Mouse (Mus musculus): Measurements from ENCODE around the gene Asb15. TPM values are rescaled to one million over a fixed set of nuclear protein-coding genes. Genes with fewer than 3 reads are reported as not detected.

Gene Asb15
- total and polyA plus RNA-seq, 3 experiments: not detected

GRCm38 (mm10) chr6:24597500-24597899, 69.6 kb downstream of the Asb15 start, which contains the start of gene Lmod2 (continued):
- TF ChIP-seq ZNF384 (IDR thresholded peaks at IDR 0.05; ENCODE audit: low read depth, low read length): no peak
- TF ChIP-seq ELF1 (IDR thresholded peaks at IDR 0.05; ENCODE audit: low read depth, low read length): no peak

GRCm38 (mm10) chr6:24599179-24599578, 71.2 kb downstream of the Asb15 start:
- no peak for DNase-seq (ENCODE audit: low read depth, low spot score)
- H3K36me3 ChIP-seq (ENCODE audit: control insufficient read depth in 1 of 2, insufficient read depth in 2 of 2, low read length in 2 of 2): no peaks in the 10 kb centered on the region
- H3K9ac ChIP-seq (ENCODE audit: control insufficient read depth, low read depth, low read length, poor library complexity, severe bottlenecking): no peak overlapping the region
- no peaks in the 10 kb centered on the region; a peak in 2 of 4 replicates for H3K27me3 ChIP-seq (ENCODE audit: control insufficient read depth in 1 of 2, insufficient read depth in 2 of 2, low read length in 2 of 2)
- H3K9me3 ChIP-seq (replicated peaks; ENCODE audit: insufficient read depth, low read length): no peaks in the 10 kb centered on the region
- H3K4me3 ChIP-seq (ENCODE audit: control insufficient read depth in 1 of 2, insufficient read depth in 1 of 2, low read depth in 2 of 2, low read length in 2 of 2): no peak overlapping the region
- H3K27ac ChIP-seq (ENCODE audit: control insufficient read depth, low read depth, low read length): no peak overlapping the region
- no peak for TF ChIP-seq CHD2 (IDR thresholded peaks at IDR 0.05; ENCODE audit: low read length)
- no peak for TF ChIP-seq MYC (IDR thresholded peaks at IDR 0.05; ENCODE audit: low read depth, low read length)
- TF ChIP-seq GATA1 (IDR thresholded peaks at IDR 0.05; ENCODE audit: low read depth, low read length): no peak
- TF ChIP-seq TCF12 (IDR thresholded peaks at IDR 0.05; ENCODE audit: low read depth, low read length): no peak
- no peak for TF ChIP-seq JUND (IDR thresholded peaks at IDR 0.05; ENCODE audit: low read depth, low read length)
- no peak for TF ChIP-seq KAT2A (conservative IDR thresholded peaks at IDR 0.05; ENCODE audit: low read depth, low read length)
- TF ChIP-seq ZKSCAN1 (IDR thresholded peaks at IDR 0.05; ENCODE audit: low read depth, low read length): no peak
- no peak for TF ChIP-seq ZMIZ1 (IDR thresholded peaks at IDR 0.05; ENCODE audit: low read depth, low read length)
- TF ChIP-seq BHLHE40 (IDR thresholded peaks at IDR 0.05; ENCODE audit: borderline replicate concordance, low read depth, low read length): no peak
- no peak for TF ChIP-seq SMC3 (IDR thresholded peaks at IDR 0.05; ENCODE audit: low read depth, low read length)
- no peak for TF ChIP-seq MXI1 (IDR thresholded peaks at IDR 0.05; ENCODE audit: low read depth, low read length)
- H3K4me1 ChIP-seq (ENCODE audit: control insufficient read depth in 1 of 2, insufficient read depth in 2 of 2, low read length in 2 of 2): no peaks in the 10 kb centered on the region; a peak in 1 of 4 replicates
- H3K79me2 ChIP-seq (ENCODE audit: control insufficient read depth, insufficient read depth, low read length, poor library complexity): no peaks in the 10 kb centered on the region

- TF ChIP-seq POLR2A (IDR thresholded peaks at IDR 0.05; ENCODE audit: control insufficient read depth in 1 of 2, insufficient read depth in 1 of 2, low read depth in 1 of 2, low read length in 2 of 2, poor library complexity in 1 of 2) (no peak), ELF1 (IDR thresholded peaks at IDR 0.05; ENCODE audit: low read depth, low read length) (no peak), BHLHE40 (IDR thresholded peaks at IDR 0.05; ENCODE audit: borderline replicate concordance, low read depth, low read length) (no peak), SIN3A (IDR thresholded peaks at IDR 0.05; ENCODE audit: low read length) (no peak), GABPA (IDR thresholded peaks at IDR 0.05; ENCODE audit: low read depth, low read length) (no peak), RAD21 (IDR thresholded peaks at IDR 0.05; ENCODE audit: low read depth, low read length) (no peak), NRF1 (IDR thresholded peaks at IDR 0.05; ENCODE audit: insufficient read depth, low read depth, low read length, poor library complexity, severe bottlenecking) (no peak), UBTF (IDR thresholded peaks at IDR 0.05; ENCODE audit: borderline replicate concordance, insufficient read depth, low read depth, low read length) (no peak), USF1 (IDR thresholded peaks at IDR 0.05; ENCODE audit: low read depth, low read length) (no peak), POLR2AphosphoS5 (IDR thresholded peaks at IDR 0.05; ENCODE audit: borderline replicate concordance, low read depth, low read length) (no peak), ZMIZ1 (IDR thresholded peaks at IDR 0.05; ENCODE audit: low read depth, low read length) (no peak), TAL1 (IDR thresholded peaks at IDR 0.05; ENCODE audit: low read length) (no peak), USF2 (IDR thresholded peaks at IDR 0.05; ENCODE audit: borderline replicate concordance in 1 of 2, insufficient read depth in 1 of 2, low read depth in 1 of 2, low read length in 2 of 2) (no peak)
- Histone ChIP-seq H3K36me3 (ENCODE audit: control insufficient read depth in 1 of 2, insufficient read depth in 2 of 2, low read length in 2 of 2) (no peaks in the 10 kb centered on the region), H3K4me1 (ENCODE audit: control insufficient read depth in 1 of 2, insufficient read depth in 2 of 2, low read length in 2 of 2) (no peaks in the 10 kb centered on the region; a peak in 1 of 4 replicates), H3K9ac (ENCODE audit: control insufficient read depth, low read depth, low read length, poor library complexity, severe bottlenecking) (no peak overlapping the region), H3K27me3 (ENCODE audit: control insufficient read depth in 1 of 2, insufficient read depth in 2 of 2, low read length in 2 of 2) (no peaks in the 10 kb centered on the region; a peak in 2 of 4 replicates), H3K79me2 (ENCODE audit: control insufficient read depth, insufficient read depth, low read length, poor library complexity) (no peaks in the 10 kb centered on the region), H3K9me3 (replicated peaks; ENCODE audit: insufficient read depth, low read length) (no peaks in the 10 kb centered on the region), H3K4me3 (ENCODE audit: control insufficient read depth in 1 of 2, insufficient read depth in 1 of 2, low read depth in 2 of 2, low read length in 2 of 2) (no peak overlapping the region), H3K27ac (ENCODE audit: control insufficient read depth, low read depth, low read length) (no peak overlapping the region)
- no peak for DNase-seq (ENCODE audit: low read depth, low spot score)
Observed at GRCm38 (mm10) chr6:24599639-24600038, 71.7 kb downstream of the Asb15 start.
